Mouse (Mus musculus): ENCODE measurements around the gene Utp15. TPM values are rescaled to one million over a fixed set of nuclear protein-coding genes. Genes with fewer than 3 reads are reported as not detected.

The Utp15 gene
- polyA plus RNA-seq, 1 experiment from 2014 or later: 9.5 TPM

DNA sequence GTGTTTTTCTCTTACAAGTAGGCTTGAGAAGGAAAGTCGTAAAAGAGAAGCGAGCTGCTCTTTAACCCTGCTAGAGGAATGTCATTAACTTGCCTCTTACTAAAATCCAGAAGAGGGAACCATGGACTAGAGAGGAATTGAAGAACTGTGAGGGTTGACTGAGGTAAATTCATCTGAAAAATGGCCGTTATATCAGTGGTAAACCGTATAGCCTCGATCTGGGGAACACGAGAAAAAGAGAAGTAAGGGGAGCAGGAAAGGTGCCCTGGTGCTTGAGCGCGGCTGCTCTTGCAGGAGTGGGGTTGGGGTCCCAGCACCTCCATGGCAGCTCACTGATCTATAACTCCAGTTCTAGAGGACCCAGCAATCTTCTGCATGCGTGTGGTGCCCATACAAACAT, 11.2 kb upstream of the Utp15 start:
- Histone ChIP-seq H3K27me3 (ENCODE audit: control insufficient read depth, insufficient read depth, low read length) (no peaks in the 10 kb centered on the region), H3K4me3 (ENCODE audit: low read depth, low read length) (no peak overlapping the region), H3K4me1 (replicated peaks; ENCODE audit: control insufficient read depth, insufficient read depth) (no peaks in the 10 kb centered on the region), H3K9me3 (ENCODE audit: control insufficient read depth, low read length) (no peaks in the 10 kb centered on the region), H3K4me2 (replicated peaks; ENCODE audit: low read depth) (no peak overlapping the region), H3K9ac (ENCODE audit: low read length) (no peak overlapping the region), H3K27ac (replicated peaks) (no peak overlapping the region), H3K36me3 (ENCODE audit: control insufficient read depth, insufficient read depth, low read length) (peaks cover 25% of the 10 kb centered on the region)
- TF ChIP-seq EP300 (optimal IDR thresholded peaks at IDR 0.05) (no peak), CTCF (IDR thresholded peaks at IDR 0.05; ENCODE audit: low read depth) (no peak)
- WGBS: 90% methylated on average over 9 of the region's 9 CpGs
- no peak for DNase-seq (ENCODE audit: low spot score)
- ATAC-seq (ENCODE audit: low FRiP score, low TSS enrichment): no peak

DNA sequence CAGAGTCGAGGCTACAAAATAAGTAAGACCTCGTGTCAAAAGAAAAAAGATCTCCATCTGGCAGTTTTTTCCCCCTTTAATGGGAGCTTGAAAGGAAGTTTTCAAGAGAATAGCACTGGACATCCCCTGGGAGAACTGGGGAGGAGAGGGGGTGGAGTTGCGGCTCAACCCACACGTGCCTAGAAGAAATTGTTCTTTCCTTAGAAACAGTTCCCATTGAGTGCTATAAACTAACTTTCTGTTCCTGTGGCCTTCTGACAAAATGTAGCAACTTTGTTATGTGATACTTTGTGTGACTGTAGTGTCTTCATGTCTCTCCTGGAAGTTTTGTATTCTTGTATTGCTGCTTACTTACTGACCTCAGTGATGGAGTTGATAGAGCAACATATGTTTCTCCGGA, 1.3 kb upstream of the Utp15 start:
- no peaks in the 10 kb centered on the region for H3K27me3 ChIP-seq (ENCODE audit: control insufficient read depth, insufficient read depth, low read length)
- WGBS: 25% methylated on average over 5 of the region's 5 CpGs
- no peak for TF ChIP-seq EP300 (optimal IDR thresholded peaks at IDR 0.05)
- TF ChIP-seq CTCF (IDR thresholded peaks at IDR 0.05; ENCODE audit: low read depth): no peak
- H3K9me3 ChIP-seq (ENCODE audit: control insufficient read depth, low read length): no peaks in the 10 kb centered on the region
- no peaks in the 10 kb centered on the region; the same call in 1 of the 2 replicates for H3K4me1 ChIP-seq (replicated peaks; ENCODE audit: control insufficient read depth, insufficient read depth)
- no peak overlapping the region for H3K27ac ChIP-seq (replicated peaks)
- no peak overlapping the region for H3K9ac ChIP-seq (ENCODE audit: low read length)
- DNase-seq (ENCODE audit: low spot score): no peak
- peak overlapping the region; percentile 75 for H3K4me2 ChIP-seq (replicated peaks; ENCODE audit: low read depth)
- ATAC-seq (ENCODE audit: low FRiP score, low TSS enrichment): no peak
- peaks cover 16% of the 10 kb centered on the region for H3K36me3 ChIP-seq (ENCODE audit: control insufficient read depth, insufficient read depth, low read length)
- peak overlapping the region; percentile 86 for H3K4me3 ChIP-seq (ENCODE audit: low read depth, low read length)

DNA sequence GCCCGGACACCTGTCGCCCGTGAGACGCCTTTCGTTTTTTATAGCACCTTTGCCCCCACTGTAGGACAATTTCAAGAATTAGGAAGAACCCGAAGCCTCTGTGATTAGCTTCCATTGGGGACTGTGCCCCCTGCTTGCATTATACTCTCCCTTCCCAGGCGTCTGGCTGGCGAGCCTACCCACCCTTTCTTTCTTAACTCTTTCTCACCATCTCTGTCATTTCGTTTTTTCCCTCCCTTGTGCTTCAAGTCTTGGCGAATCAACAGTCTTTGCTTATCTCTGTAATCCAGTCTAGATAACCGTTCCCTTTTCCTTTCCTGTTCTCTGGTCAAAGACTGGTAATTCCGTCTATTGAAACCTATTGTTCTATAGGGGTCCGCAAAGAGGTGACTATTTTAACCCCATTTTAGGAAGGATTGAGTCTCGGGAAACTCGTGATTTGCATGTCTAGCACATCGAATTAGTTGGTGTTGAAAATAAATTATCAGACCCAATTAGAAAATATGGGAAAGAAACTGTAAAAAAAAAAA, 682 bp upstream of the Utp15 start:
- TF ChIP-seq EP300 (optimal IDR thresholded peaks at IDR 0.05): no peak
- TF ChIP-seq CTCF (IDR thresholded peaks at IDR 0.05; ENCODE audit: low read depth): no peak
- H3K4me2 ChIP-seq (replicated peaks; ENCODE audit: low read depth): peak overlapping the region; percentile 75
- peak overlapping the region; percentile 89 for H3K9ac ChIP-seq (ENCODE audit: low read length)
- no peaks in the 10 kb centered on the region; the same call in 1 of the 2 replicates for H3K4me1 ChIP-seq (replicated peaks; ENCODE audit: control insufficient read depth, insufficient read depth)
- H3K27ac ChIP-seq (replicated peaks): peak overlapping the region; percentile 92
- H3K4me3 ChIP-seq (ENCODE audit: low read depth, low read length): peak overlapping the region; percentile 86
- H3K36me3 ChIP-seq (ENCODE audit: control insufficient read depth, insufficient read depth, low read length): peaks cover 12% of the 10 kb centered on the region
- no peaks in the 10 kb centered on the region for H3K9me3 ChIP-seq (ENCODE audit: control insufficient read depth, low read length)
- no peak for DNase-seq (ENCODE audit: low spot score)
- ATAC-seq (ENCODE audit: low FRiP score, low TSS enrichment): no peak
- no peaks in the 10 kb centered on the region for H3K27me3 ChIP-seq (ENCODE audit: control insufficient read depth, insufficient read depth, low read length)
- 2% methylated on average over 16 of the region's 16 CpGs for WGBS

DNA sequence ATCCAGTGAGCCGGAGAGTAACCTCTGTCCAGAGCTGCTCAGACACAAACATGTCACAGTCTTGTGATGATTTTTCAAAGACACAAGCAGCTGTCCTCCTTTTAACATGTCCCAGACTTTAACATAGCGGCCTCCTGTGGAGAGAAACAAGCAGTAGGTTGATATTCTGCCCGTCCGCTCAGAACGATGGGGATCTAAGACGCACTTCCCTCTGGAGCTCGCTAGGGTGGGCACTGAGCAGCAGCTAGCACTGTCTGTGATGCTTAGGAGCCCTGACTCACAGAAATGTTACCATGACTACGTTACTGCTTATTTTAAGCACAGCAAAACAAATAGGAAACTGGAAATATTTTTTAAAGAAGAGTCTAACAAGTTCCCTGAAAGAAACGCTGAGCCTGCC, 7.9 kb downstream of the Utp15 start:
- DNase-seq (ENCODE audit: low spot score): no peak
- Histone ChIP-seq H3K4me1 (replicated peaks; ENCODE audit: control insufficient read depth, insufficient read depth) (no peaks in the 10 kb centered on the region), H3K4me3 (ENCODE audit: low read depth, low read length) (no peak overlapping the region), H3K9ac (ENCODE audit: low read length) (no peak overlapping the region), H3K4me2 (replicated peaks; ENCODE audit: low read depth) (no peak overlapping the region), H3K27me3 (ENCODE audit: control insufficient read depth, insufficient read depth, low read length) (no peaks in the 10 kb centered on the region), H3K27ac (replicated peaks) (no peak overlapping the region), H3K9me3 (ENCODE audit: control insufficient read depth, low read length) (no peaks in the 10 kb centered on the region), H3K36me3 (ENCODE audit: control insufficient read depth, insufficient read depth, low read length) (peaks cover 27% of the 10 kb centered on the region)
- TF ChIP-seq CTCF (IDR thresholded peaks at IDR 0.05; ENCODE audit: low read depth): peak; percentile 52
- no peak for TF ChIP-seq EP300 (optimal IDR thresholded peaks at IDR 0.05)
- ATAC-seq (ENCODE audit: low FRiP score, low TSS enrichment): no peak; the same call in 1 of the 2 replicates
- 67% methylated on average over 9 of the region's 9 CpGs for WGBS

DNA sequence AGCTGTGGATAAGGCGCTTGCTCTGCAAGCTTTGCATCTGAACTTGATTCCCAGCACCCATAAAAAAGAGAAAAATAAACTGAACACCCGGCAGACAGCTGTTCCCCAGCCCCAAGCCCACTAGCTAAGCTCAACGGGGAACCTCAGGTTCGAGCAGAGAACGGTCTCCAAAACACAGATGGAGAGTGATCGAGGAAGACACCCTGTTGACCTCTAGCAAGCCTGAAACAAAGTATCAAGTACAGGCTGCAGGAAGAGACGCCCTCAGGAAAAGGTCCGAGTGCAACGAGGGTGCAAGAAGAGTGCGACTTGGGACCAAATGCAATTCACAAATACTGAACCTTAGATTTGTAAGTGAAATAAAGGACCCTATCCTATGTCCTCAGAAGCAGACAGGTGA, 13.2 kb downstream of the Utp15 start:
- DNase-seq (ENCODE audit: low spot score) (no peak), ATAC-seq (ENCODE audit: low FRiP score, low TSS enrichment) (no peak)
- Histone ChIP-seq H3K4me2 (replicated peaks; ENCODE audit: low read depth) (no peak overlapping the region), H3K9ac (ENCODE audit: low read length) (no peak overlapping the region), H3K36me3 (ENCODE audit: control insufficient read depth, insufficient read depth, low read length) (peaks cover 32% of the 10 kb centered on the region), H3K9me3 (ENCODE audit: control insufficient read depth, low read length) (no peaks in the 10 kb centered on the region), H3K27me3 (ENCODE audit: control insufficient read depth, insufficient read depth, low read length) (no peaks in the 10 kb centered on the region), H3K4me1 (replicated peaks; ENCODE audit: control insufficient read depth, insufficient read depth) (no peaks in the 10 kb centered on the region), H3K27ac (replicated peaks) (no peak overlapping the region), H3K4me3 (ENCODE audit: low read depth, low read length) (no peak overlapping the region)
- TF ChIP-seq EP300 (optimal IDR thresholded peaks at IDR 0.05): no peak
- no peak for TF ChIP-seq CTCF (IDR thresholded peaks at IDR 0.05; ENCODE audit: low read depth)
- WGBS: 92% methylated on average over 10 of the region's 10 CpGs

DNA sequence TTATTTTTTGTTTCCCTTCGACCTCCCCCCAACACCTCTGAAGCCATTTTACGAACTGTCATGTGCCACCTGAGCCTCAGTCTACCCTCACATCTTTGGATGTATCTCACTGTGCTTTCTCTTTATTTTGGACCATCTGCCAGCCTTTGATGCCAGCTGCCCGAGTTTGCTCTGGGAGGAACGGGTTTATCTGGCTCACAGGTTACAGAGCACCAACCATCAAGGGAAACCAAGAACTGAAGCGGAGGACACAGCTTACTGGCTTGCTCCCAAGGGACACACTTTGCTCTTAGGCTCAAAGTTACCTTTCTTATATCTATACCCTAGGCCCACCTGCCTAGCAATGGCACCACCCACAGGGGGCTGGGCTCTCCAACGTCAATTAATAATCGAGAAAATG, 17.5 kb downstream of the Utp15 start:
- H3K36me3 ChIP-seq (ENCODE audit: control insufficient read depth, insufficient read depth, low read length): peaks cover 9% of the 10 kb centered on the region
- WGBS: 72% methylated on average over 7 of the region's 7 CpGs
- TF ChIP-seq EP300 (optimal IDR thresholded peaks at IDR 0.05) (no peak), CTCF (IDR thresholded peaks at IDR 0.05; ENCODE audit: low read depth) (no peak)
- H3K9ac ChIP-seq (ENCODE audit: low read length): no peak overlapping the region
- no peak overlapping the region for H3K27ac ChIP-seq (replicated peaks)
- no peaks in the 10 kb centered on the region for H3K4me1 ChIP-seq (replicated peaks; ENCODE audit: control insufficient read depth, insufficient read depth)
- no peaks in the 10 kb centered on the region for H3K9me3 ChIP-seq (ENCODE audit: control insufficient read depth, low read length)
- DNase-seq (ENCODE audit: low spot score): no peak
- no peak overlapping the region for H3K4me2 ChIP-seq (replicated peaks; ENCODE audit: low read depth)
- ATAC-seq (ENCODE audit: low FRiP score, low TSS enrichment): no peak
- no peak overlapping the region for H3K4me3 ChIP-seq (ENCODE audit: low read depth, low read length)
- H3K27me3 ChIP-seq (ENCODE audit: control insufficient read depth, insufficient read depth, low read length): no peaks in the 10 kb centered on the region
